Mouse (Mus musculus) left cerebral cortex, postnatal 4 days (tissue): ENCODE measurements at regions not wholly inside any gene's neighbourhood (a gene's known extent, or its start where the extent isn't known, plus 50 kb on each side); places are given as distances from the start of the nearest gene placed in this dataset.

Source experiments
- DNase-seq: peaks from one replicate; pipeline ENCODE4 v3.0.0-alpha.2; 2022
- intact Hi-C: fragments of 180-260 bp; cut with DNase I; formaldehyde crosslinking; loops from one replicate; pipeline ENCODE4 v1.15.1; 2025

DNA sequence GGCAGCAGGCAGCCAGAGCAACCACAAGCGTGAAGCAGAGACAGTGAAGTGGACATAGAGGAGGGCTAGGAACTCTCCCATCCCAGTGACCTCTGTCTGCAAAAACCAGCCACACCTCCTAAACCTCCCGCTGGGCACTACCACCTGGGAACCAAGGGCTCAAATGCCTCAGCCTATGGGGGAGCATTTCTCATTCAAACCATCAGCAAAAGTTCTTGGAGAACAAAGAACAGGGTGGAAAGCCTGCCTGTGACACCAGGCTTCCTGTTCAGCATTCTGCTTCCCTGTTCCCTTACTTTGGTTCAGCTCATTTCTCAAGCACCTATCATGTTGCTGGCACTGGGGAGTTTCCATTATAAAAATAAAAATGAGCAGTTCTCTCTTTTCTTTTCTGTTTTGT lies 74.4 kb upstream of the Rnaseh2b start:
- intact Hi-C loops: no loop called here
- no peak for DNase-seq

- intact Hi-C loops: no loop called here
- DNase-seq: no peak
These were observed 73.7 kb upstream of the Rnaseh2b start for GRCm38 (mm10) chr14:62218716-62219115.

GRCm38 (mm10) chr14:62220770-62221169 lies 71.6 kb upstream of the Rnaseh2b start:
- DNase-seq: no peak
- intact Hi-C loops: no loop called here
